Mouse (Mus musculus) embryonic fibroblast, embryonic 13.5 days (primary cell): ENCODE measurements around the gene Prrg2. TPM values are rescaled to one million over a fixed set of nuclear protein-coding genes. Genes with fewer than 3 reads are reported as not detected.

ENCODE experiments used
- H3K27ac ChIP-seq: 2 replicates; pipeline ENCODE4 v1.5.1; 2012; ENCODE audit warnings: low read length, control low read depth, inconsistent platforms; ENCODE audit not compliant: insufficient read depth
- H3K4me1 ChIP-seq: 2 replicates; pipeline ENCODE4 v1.6.1; 2011; ENCODE audit warnings: low read length; ENCODE audit not compliant: control insufficient read depth, insufficient read depth
- H3K4me3 ChIP-seq: 2 replicates; pipeline ENCODE4 v1.5.1; 2011; ENCODE audit warnings: mild to moderate bottlenecking, control low read depth, low read length; ENCODE audit not compliant: insufficient read depth
- CTCF ChIP-seq: IDR thresholded peaks from 2 replicates; pipeline ENCODE4 v1.5.1; 2011; ENCODE audit warnings: mild to moderate bottlenecking, control low read depth, low read length, moderate library complexity, borderline replicate concordance; ENCODE audit not compliant: insufficient read depth
- POLR2A ChIP-seq: IDR thresholded peaks from 2 replicates; pipeline ENCODE4 v1.6.1; 2011; ENCODE audit warnings: low read depth, mild to moderate bottlenecking, control low read depth, low read length, moderate library complexity
- polyA plus RNA-seq: library from polyadenylated mRNA; stranded (reverse); fragments of >200 nt; gene quantifications from 2 replicates; pipeline ENCODE4 v1.2.4, GENCODE M21; 2011; ENCODE audit warnings: low read depth; ENCODE audit not compliant: missing spikeins, insufficient read length

Gene Prrg2
- polyA plus RNA-seq, 1 experiment: 15.1 TPM

GRCm38 (mm10) chr7:45015344-45015956, 47.0 kb downstream of the Prrg2 start:
- Histone ChIP-seq H3K4me3 (peak overlapping the region; percentile 97), H3K27ac (peak overlapping the region; percentile 63), H3K4me1 (no peaks in the 10 kb centered on the region)
- TF ChIP-seq POLR2A (peak; percentile 55), CTCF (no peak)

GRCm38 (mm10) chr7:45014096-45014451, 48.4 kb downstream of the Prrg2 start:
- H3K4me3 ChIP-seq: no peak overlapping the region
- TF ChIP-seq CTCF: no peak
- no peak for TF ChIP-seq POLR2A
- no peaks in the 10 kb centered on the region for H3K4me1 ChIP-seq
- no peak overlapping the region for H3K27ac ChIP-seq

- H3K27ac ChIP-seq: no peak overlapping the region
- TF ChIP-seq CTCF (no peak), POLR2A (no peak)
- H3K4me3 ChIP-seq: no peak overlapping the region
- no peaks in the 10 kb centered on the region for H3K4me1 ChIP-seq
These were observed 48.9 kb downstream of the Prrg2 start for GRCm38 (mm10) chr7:45013366-45014095.

- no peaks in the 10 kb centered on the region for H3K4me1 ChIP-seq
- no peak overlapping the region for H3K4me3 ChIP-seq
- TF ChIP-seq CTCF (no peak), POLR2A (no peak)
- no peak overlapping the region for H3K27ac ChIP-seq
These were observed 49.7 kb downstream of the Prrg2 start for GRCm38 (mm10) chr7:45012824-45013223.

GRCm38 (mm10) chr7:45012011-45012410, 50.5 kb downstream of the Prrg2 start:
- no peak overlapping the region for H3K4me3 ChIP-seq
- TF ChIP-seq POLR2A (no peak), CTCF (no peak)
- H3K4me1 ChIP-seq: no peaks in the 10 kb centered on the region
- no peak overlapping the region for H3K27ac ChIP-seq

- TF ChIP-seq POLR2A: no peak
- no peak overlapping the region for H3K4me3 ChIP-seq
These were observed 54.1 kb downstream of the Prrg2 start for GRCm38 (mm10) chr7:45008411-45008810.

GRCm38 (mm10) chr7:45007846-45008245, 54.6 kb downstream of the Prrg2 start:
- Histone ChIP-seq H3K27ac (no peak overlapping the region), H3K4me1 (no peaks in the 10 kb centered on the region), H3K4me3 (no peak overlapping the region)
- TF ChIP-seq POLR2A: no peak
- no peak for TF ChIP-seq CTCF

More at GRCm38 (mm10) chr7:45008411-45008810, 54.1 kb downstream of the Prrg2 start:
- Histone ChIP-seq H3K4me1 (no peaks in the 10 kb centered on the region), H3K27ac (no peak overlapping the region)

GRCm38 (mm10) chr7:45007141-45007540, 55.3 kb downstream of the Prrg2 start:
- TF ChIP-seq POLR2A: no peak
- TF ChIP-seq CTCF: no peak
- H3K4me1 ChIP-seq: no peaks in the 10 kb centered on the region; the same call in 1 of the 2 replicates
- no peak overlapping the region for H3K27ac ChIP-seq
- no peak overlapping the region for H3K4me3 ChIP-seq

- TF ChIP-seq POLR2A: no peak
- TF ChIP-seq CTCF: no peak
These were observed 56.0 kb downstream of the Prrg2 start for GRCm38 (mm10) chr7:45006503-45006902.

GRCm38 (mm10) chr7:45005321-45005992, 57.0 kb downstream of the Prrg2 start:
- Histone ChIP-seq H3K4me1 (no peaks in the 10 kb centered on the region; the same call in 1 of the 2 replicates), H3K27ac (no peak overlapping the region), H3K4me3 (no peak overlapping the region)
- TF ChIP-seq CTCF: no peak
- TF ChIP-seq POLR2A: no peak

More at GRCm38 (mm10) chr7:45006503-45006902, 56.0 kb downstream of the Prrg2 start:
- Histone ChIP-seq H3K4me3 (no peak overlapping the region), H3K27ac (no peak overlapping the region), H3K4me1 (no peaks in the 10 kb centered on the region; the same call in 1 of the 2 replicates)
